Mouse (Mus musculus): ENCODE data around the gene Ckm.

- TF ChIP-seq POLR2A (IDR thresholded peaks at IDR 0.05; ENCODE audit: extremely low read depth, insufficient read depth, low read length) (no peak), CTCF (IDR thresholded peaks at IDR 0.05; ENCODE audit: extremely low read depth, insufficient read depth, low read length) (no peak)
Observed at GRCm38 (mm10) chr7:19420121-19420520, 15.5 kb downstream of the Ckm start.

Measured in cortical plate, adult 2 months (tissue).